Mouse (Mus musculus): ENCODE results near the gene Slc35b2. TPM values are rescaled to one million over a fixed set of nuclear protein-coding genes. Genes with fewer than 3 reads are reported as not detected.

Gene Slc35b2
- polyA plus RNA-seq, 1 experiment from 2014 or later, result 97.9 TPM

DNA sequence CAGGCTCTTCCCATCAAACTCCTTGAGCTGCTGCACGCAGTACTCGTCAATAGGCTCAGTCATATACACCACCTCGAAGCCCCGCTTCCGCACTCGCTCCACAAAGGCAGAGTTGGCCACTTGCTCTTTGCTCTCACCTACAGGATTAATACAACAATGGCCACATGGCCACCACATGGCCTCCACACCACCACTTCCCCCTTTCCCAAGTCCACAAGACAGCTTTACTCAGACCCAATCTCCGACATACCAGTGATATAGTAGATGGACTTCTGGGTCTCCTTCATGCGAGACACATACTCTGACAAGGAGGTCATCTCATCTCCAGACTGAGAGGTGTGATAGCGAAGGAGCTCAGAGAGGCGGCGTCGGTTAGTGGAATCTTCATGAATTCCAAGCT lies 5.3 kb downstream of the Slc35b2 start:
- no peak overlapping the region; the same call in 1 of the 2 replicates for H3K9ac ChIP-seq (replicated peaks)
- H3K4me1 ChIP-seq, result peaks cover 55% of the 10 kb centered on the region
- H3K4me2 ChIP-seq (replicated peaks), result no peak overlapping the region
- H3K4me3 ChIP-seq, result no peak overlapping the region
- no peak overlapping the region; the same call in 1 of the 2 replicates for H3K27ac ChIP-seq (replicated peaks)
- WGBS, result 86% methylated on average over 12 of the region's 12 CpGs
- ATAC-seq (replicated peaks), result no peak
- H3K9me3 ChIP-seq, result no peaks in the 10 kb centered on the region
- peaks cover 61% of the 10 kb centered on the region for H3K36me3 ChIP-seq
- H3K27me3 ChIP-seq, result no peaks in the 10 kb centered on the region

DNA sequence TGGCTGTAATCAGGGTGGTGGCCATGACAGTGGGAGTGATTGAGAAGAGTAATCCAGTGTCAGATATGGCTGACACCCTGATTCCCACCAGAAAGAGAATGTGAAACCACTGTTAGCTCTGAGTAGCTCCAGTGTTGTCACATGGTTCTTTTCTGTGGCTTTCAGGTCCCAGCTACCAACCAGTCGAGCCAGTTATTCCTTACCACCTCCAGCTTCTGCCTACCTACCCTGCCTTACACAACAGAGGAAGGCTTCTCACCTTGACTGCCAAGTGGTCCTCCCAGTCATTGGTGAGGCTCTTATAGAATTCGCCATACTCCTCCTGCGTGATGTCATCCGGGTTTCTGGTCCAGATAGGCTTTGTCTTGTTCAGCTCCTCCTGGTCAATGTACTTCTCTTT lies 6.3 kb downstream of the Slc35b2 start:
- ATAC-seq (replicated peaks), result no peak
- H3K4me2 ChIP-seq (replicated peaks), result no peak overlapping the region
- 77% methylated on average over 4 of the region's 4 CpGs for WGBS
- no peak overlapping the region for H3K4me3 ChIP-seq
- no peak overlapping the region for H3K9ac ChIP-seq (replicated peaks)
- H3K36me3 ChIP-seq, result peaks cover 61% of the 10 kb centered on the region
- no peaks in the 10 kb centered on the region for H3K27me3 ChIP-seq
- H3K27ac ChIP-seq (replicated peaks), result no peak overlapping the region
- no peaks in the 10 kb centered on the region for H3K9me3 ChIP-seq
- H3K4me1 ChIP-seq, result peaks cover 55% of the 10 kb centered on the region

DNA sequence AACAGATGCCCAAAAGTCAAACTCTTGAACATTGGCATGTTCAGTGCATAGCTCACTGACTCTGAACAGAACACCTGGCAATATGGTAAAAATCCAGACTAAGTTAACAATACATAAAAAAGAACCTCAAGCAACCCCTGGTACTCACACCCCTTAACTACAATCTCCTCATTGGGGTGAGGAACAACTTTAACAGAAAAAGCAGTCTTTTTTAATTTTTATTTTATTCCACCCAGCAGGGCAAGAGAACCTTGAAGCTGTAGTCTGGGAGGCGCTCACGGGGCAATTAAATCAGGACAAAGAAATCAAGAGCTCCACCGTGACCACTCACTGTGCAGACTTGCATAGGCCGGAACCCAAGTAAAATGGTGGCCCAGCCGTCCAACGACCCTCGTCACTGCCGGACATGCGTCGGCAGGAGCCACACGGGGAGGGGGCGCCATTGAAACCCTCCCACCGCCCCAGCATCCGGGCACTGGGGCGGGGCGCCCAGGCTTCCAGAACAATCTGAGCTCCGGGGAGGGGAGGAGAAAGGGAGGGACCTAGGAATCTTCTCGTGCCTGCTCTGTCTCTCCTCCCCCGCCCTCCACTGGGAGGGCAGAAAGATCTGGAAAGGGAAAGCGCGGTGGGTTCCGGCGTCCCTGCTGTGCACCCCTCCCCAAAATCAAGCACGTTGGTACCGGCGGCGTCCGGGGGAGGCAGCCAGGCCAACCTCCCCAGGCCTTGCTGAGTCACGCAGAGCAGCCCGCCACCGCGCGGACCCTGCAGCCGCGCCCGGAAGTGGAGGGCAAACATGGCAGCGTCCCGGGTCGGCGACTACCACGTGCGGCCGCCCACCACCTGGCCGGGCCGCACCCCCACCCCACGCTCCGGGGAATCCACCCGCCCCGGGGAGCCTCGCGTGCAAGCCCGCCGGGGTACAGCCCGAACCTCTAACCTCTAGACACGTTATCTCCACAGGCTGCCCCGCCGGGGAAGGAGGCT lies 8.7 kb downstream of the Slc35b2 start:
- Histone ChIP-seq H3K4me3 (peak overlapping the region; percentile 89), H3K4me2 (replicated peaks) (peak overlapping the region; percentile 95), H3K9me3 (no peaks in the 10 kb centered on the region), H3K27ac (replicated peaks) (peak overlapping the region; percentile 100), H3K36me3 (peaks cover 44% of the 10 kb centered on the region), H3K27me3 (no peaks in the 10 kb centered on the region), H3K4me1 (peaks cover 41% of the 10 kb centered on the region), H3K9ac (replicated peaks) (peak overlapping the region; percentile 95)
- WGBS, result under 1% methylated on average over 57 of the region's 57 CpGs
- peak; percentile 51 for ATAC-seq (replicated peaks)

DNA sequence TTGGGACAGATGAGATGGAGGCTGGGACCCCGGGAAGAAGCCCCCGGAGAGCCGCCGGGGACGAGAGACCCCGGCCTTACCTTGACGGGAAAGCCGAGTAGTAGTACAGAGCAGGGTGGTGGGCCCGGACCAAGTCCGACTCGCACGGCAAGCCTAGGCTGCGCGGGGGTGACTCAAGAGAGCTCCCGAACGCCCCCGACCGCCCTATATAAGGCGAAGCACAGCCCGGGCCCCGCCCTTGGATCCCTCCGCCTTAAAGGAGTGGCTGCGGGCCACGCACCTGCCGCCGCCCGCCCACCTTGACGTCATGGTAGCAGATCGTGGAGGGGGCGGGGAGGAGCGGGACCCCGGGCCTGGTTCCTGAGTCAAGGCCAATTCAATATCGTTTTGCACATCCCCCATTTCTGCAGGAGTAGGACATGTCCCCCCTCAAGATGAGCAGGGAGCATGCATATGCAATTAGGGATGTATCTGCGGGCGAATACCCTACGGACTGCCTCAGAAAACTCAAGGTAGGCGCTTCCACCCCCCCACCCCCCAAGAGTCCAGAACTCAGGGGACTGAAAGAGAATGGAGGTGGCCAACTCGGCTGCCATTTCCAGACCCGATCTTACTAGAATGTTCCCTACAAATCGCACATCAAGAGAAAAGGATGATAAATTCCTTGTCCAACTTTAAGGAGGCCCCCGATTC lies 9.6 kb downstream of the Slc35b2 start, which contains the start of gene Hsp90ab1:
Hsp90ab1 (minus strand) TSS at position 185 of the 693 bp plus-strand sequence.
- Histone ChIP-seq H3K4me1 (peaks cover 37% of the 10 kb centered on the region), H3K4me2 (replicated peaks) (peak within 1 kb of the TSS; percentile 95)
- under 1% methylated on average over 41 of the region's 41 CpGs for WGBS

DNA sequence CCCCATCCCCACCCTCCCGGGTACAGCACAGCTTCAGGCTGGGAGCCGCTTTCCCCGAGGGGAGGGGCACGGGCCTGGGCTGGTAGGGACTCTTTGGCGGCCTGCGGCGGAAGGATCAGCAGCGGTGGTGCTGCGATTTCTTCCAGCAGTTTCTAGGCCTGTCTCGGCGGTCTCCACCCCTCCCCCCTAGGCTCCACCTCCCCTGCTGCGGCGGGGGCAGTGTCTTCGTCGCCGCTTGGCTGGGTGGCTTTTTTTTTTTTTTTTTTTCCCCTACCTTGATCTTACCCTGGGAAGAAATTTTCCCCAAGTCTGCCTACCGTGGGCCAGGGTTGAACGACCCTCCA lies 10.1 kb downstream of the Slc35b2 start:
- peak overlapping the region; percentile 89 for H3K4me3 ChIP-seq
- under 1% methylated on average over 18 of the region's 18 CpGs for WGBS
- peaks cover 37% of the 10 kb centered on the region for H3K4me1 ChIP-seq
- no peaks in the 10 kb centered on the region for H3K9me3 ChIP-seq
- peak; percentile 72 for ATAC-seq (replicated peaks)
- peak overlapping the region; percentile 95 for H3K9ac ChIP-seq (replicated peaks)
- peak overlapping the region; percentile 100 for H3K27ac ChIP-seq (replicated peaks)
- H3K36me3 ChIP-seq, result peaks cover 30% of the 10 kb centered on the region
- no peaks in the 10 kb centered on the region for H3K27me3 ChIP-seq
- H3K4me2 ChIP-seq (replicated peaks), result peak overlapping the region; percentile 95

More for the DNA sequence above, 9.6 kb downstream of the Slc35b2 start, which contains the start of gene Hsp90ab1:
- ATAC-seq (replicated peaks), result peak; percentile 79
- Histone ChIP-seq H3K9me3 (no peaks in the 10 kb centered on the region), H3K36me3 (peaks cover 35% of the 10 kb centered on the region), H3K4me3 (peak within 1 kb of the TSS; percentile 89), H3K27me3 (no peaks in the 10 kb centered on the region), H3K27ac (replicated peaks) (peak within 1 kb of the TSS; percentile 100), H3K9ac (replicated peaks) (peak within 1 kb of the TSS; percentile 95)

DNA sequence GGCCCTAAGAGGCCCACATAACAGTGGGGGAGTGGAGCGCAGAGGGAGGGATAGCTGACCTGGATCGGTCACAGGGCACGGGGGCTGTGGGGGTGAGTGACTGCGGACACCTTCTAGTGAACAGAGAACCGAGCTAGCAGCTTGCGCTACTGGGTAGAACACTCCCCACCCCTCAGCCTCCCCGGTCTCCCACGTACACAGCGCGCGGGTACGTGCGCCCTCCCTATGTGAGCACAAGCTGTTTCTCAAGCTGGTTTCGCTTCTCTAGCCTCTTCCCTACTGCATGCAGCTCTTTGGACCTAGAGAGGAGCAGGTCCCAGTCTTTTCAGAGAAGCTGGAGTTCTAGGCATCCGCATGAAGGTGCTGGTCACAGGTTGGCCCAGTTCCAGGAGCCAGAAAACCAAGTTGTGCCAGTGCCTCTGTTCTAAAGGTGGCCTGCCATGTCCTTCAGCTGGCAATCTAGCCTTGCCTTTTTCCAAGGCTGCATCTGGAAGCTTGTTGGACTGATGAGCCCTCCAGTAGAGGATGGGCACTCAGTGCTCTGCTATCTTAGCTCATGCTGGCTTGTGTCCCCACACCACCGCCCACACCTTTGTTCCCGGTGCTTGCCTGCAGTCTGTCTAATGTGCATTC lies 10.6 kb downstream of the Slc35b2 start:
- WGBS, result 1% methylated on average over 17 of the region's 17 CpGs
- no peaks in the 10 kb centered on the region for H3K27me3 ChIP-seq
- H3K4me1 ChIP-seq, result peaks cover 37% of the 10 kb centered on the region
- H3K9me3 ChIP-seq, result no peaks in the 10 kb centered on the region
- ATAC-seq (replicated peaks), result peak; percentile 81
- H3K36me3 ChIP-seq, result peaks cover 25% of the 10 kb centered on the region
- H3K4me3 ChIP-seq, result peak overlapping the region; percentile 89
- H3K27ac ChIP-seq (replicated peaks), result peak overlapping the region; percentile 100
- H3K9ac ChIP-seq (replicated peaks), result peak overlapping the region; percentile 95
- H3K4me2 ChIP-seq (replicated peaks), result peak overlapping the region; percentile 95

DNA sequence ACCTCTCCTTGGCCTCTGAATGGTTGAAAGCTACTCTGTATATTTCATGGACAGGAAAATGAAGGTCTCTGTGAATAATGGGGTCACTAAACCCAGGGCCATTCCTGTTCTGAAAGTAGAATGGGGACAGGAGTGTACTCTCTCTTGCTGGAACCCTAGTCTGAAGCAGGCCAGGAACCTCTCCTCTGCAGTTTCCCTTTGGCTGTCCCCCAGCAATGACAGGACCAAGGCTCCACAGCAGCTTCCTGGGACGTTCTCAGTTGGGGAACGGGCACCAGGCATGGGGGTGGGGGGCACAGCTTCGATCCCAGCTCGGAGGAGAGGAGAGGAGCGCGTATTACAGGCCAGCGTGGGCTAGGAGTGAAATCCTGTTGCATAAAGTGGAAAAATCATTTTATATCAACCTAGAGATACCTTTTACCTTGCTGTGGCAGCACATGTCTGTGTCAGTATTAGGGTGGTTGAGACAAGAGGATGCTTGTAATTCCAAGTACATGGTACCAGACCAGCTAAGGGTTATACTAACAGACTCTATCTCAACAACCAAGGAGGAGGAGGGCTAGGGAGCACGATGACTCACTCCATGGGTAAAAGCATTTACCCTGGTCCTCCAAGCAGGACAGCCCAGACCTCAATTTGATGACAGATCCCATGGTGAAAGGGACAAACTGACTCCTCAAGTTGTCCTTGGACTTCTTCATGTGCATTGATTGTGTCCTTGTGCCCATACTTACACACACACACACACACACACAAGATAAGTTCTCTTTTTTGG lies 11.6 kb downstream of the Slc35b2 start:
- H3K4me1 ChIP-seq, result peaks cover 29% of the 10 kb centered on the region
- no peak for ATAC-seq (replicated peaks)
- H3K9ac ChIP-seq (replicated peaks), result peak overlapping the region; percentile 95; the same call in 1 of the 2 replicates
- 91% methylated on average over 8 of the region's 8 CpGs for WGBS
- peak overlapping the region; percentile 95 for H3K4me2 ChIP-seq (replicated peaks)
- peak overlapping the region; percentile 100 for H3K27ac ChIP-seq (replicated peaks)
- H3K36me3 ChIP-seq, result peaks cover 15% of the 10 kb centered on the region
- H3K9me3 ChIP-seq, result no peaks in the 10 kb centered on the region
- no peaks in the 10 kb centered on the region for H3K27me3 ChIP-seq
- peak overlapping the region; percentile 89; the same call in 1 of the 2 replicates for H3K4me3 ChIP-seq

DNA sequence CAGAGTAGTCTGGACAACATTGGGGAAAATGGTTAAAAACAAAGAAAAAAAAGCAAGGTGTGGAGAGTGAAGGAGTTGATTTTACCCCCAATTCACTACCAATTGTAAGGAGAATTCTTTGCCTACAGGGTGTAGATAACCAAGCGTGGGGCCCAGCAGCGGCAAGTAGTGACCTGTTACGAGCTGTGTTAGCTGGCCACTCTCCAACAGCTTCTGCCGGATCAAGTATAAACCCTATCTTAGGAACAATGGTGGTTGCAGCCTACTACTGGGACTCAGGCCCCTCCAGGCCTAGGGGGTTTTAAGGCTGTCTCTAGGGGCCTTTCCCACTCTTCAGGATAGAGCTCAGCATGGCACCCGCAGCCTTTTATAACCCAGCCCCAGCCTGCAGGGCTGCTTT lies 14.6 kb downstream of the Slc35b2 start:
- Histone ChIP-seq H3K9ac (replicated peaks) (no peak overlapping the region), H3K4me3 (no peak overlapping the region), H3K9me3 (no peaks in the 10 kb centered on the region), H3K36me3 (no peaks in the 10 kb centered on the region), H3K4me2 (replicated peaks) (no peak overlapping the region), H3K27me3 (no peaks in the 10 kb centered on the region), H3K27ac (replicated peaks) (no peak overlapping the region), H3K4me1 (peaks cover 12% of the 10 kb centered on the region)
- ATAC-seq (replicated peaks), result no peak
- 63% methylated on average over 5 of the region's 5 CpGs for WGBS

DNA sequence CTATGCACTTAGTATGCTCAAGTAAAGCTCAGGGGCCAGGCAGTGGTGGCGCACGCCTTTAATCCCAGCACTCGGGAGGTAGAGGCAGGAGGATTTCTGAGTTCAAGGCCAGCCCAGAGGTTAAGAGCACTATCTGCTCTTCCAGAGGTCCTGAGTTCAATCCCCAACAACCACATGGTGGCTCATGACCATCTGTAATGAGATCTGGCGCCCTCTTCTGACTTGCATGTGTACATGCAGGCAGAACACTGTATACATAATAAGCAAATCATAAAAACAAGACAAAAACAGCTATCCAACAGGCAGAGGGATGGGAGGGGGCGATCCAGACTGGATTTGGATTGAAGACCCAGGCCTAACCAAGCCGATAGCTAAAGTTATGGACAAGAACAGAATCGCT lies 15.2 kb downstream of the Slc35b2 start:
- 71% methylated on average over 7 of the region's 7 CpGs for WGBS
- Histone ChIP-seq H3K27ac (replicated peaks) (no peak overlapping the region), H3K4me3 (no peak overlapping the region), H3K9me3 (no peaks in the 10 kb centered on the region), H3K4me1 (peaks cover 12% of the 10 kb centered on the region), H3K36me3 (no peaks in the 10 kb centered on the region), H3K9ac (replicated peaks) (no peak overlapping the region), H3K4me2 (replicated peaks) (no peak overlapping the region), H3K27me3 (no peaks in the 10 kb centered on the region)
- no peak for ATAC-seq (replicated peaks)

DNA sequence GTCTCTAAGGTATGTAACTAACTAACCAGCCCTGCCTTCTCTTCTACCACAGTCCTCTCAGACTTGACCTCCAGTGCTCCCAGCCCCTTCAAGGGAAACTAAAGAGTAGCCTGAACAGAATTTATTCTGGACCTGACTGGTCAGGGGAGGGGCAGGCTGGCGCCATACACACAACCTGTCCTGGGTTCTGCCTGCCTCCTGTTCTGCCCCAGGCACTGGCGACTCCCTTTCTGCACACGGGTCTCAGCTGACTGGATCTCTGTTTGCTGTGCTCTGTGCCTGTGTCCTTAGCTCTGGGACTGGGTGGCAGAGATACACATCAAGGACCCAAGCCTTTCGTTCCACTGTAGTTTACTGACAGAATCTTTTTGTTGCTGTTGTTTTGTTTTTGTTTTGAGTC lies 15.9 kb downstream of the Slc35b2 start:
- Histone ChIP-seq H3K4me3 (no peak overlapping the region), H3K27me3 (no peaks in the 10 kb centered on the region), H3K36me3 (no peaks in the 10 kb centered on the region), H3K4me1 (peaks cover 11% of the 10 kb centered on the region), H3K4me2 (replicated peaks) (no peak overlapping the region), H3K9ac (replicated peaks) (no peak overlapping the region), H3K27ac (replicated peaks) (no peak overlapping the region), H3K9me3 (no peaks in the 10 kb centered on the region)
- no peak for ATAC-seq (replicated peaks)
- WGBS, result 89% methylated on average over 4 of the region's 4 CpGs

DNA sequence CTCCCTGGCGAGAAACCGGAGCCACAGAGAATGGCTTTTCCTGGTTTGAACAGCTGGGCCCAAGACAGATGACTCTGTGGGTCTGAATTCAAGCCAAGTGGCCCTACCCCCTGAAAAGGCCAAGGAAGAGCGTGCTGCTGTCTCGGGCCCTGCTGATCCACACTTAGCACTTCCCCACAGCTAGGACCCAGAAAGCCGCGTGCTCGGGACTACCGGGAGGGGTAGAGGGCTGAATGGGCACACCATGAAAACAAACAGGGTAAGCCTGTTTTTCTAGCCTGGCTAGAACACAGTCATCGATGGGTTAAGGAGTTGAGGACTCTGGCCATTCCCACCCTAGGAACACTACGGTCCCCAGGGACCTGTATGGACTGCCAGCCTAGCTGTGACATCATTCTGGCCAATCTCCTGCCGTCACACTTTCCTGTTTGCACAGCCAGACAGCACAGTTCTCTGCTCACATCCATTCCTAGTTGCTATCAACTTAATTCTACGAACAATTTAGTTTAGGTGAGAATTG lies 17.3 kb downstream of the Slc35b2 start:
- H3K9me3 ChIP-seq, result no peaks in the 10 kb centered on the region
- H3K9ac ChIP-seq (replicated peaks), result no peak overlapping the region
- WGBS, result 51% methylated on average over 12 of the region's 12 CpGs
- no peaks in the 10 kb centered on the region for H3K36me3 ChIP-seq
- no peak overlapping the region; the same call in 1 of the 2 replicates for H3K27ac ChIP-seq (replicated peaks)
- no peaks in the 10 kb centered on the region for H3K27me3 ChIP-seq
- H3K4me1 ChIP-seq, result peaks cover 12% of the 10 kb centered on the region
- no peak overlapping the region for H3K4me2 ChIP-seq (replicated peaks)
- H3K4me3 ChIP-seq, result no peak overlapping the region
- ATAC-seq (replicated peaks), result 0 out of 2 replicates have a peak, but pooled peaks have one; percentile 13

Measured in forebrain, embryonic 15.5 days (tissue).